Mouse (Mus musculus): ENCODE data around the gene Fbxl18. TPM values are rescaled to one million over a fixed set of nuclear protein-coding genes. Genes with fewer than 3 reads are reported as not detected.
"Not testable (repeated sequence)": the region's sequence is repeated elsewhere in the genome, so short reads cannot be mapped to it uniquely, and the experiment has no call there.

Gene Fbxl18
- total and polyA plus RNA-seq, 3 experiments = 4.6 to 7.4 TPM; not detected in 1

GRCm38 (mm10) chr5:142896192-142896591 lies 971 bp upstream of the Fbxl18 start (continued):
- TF ChIP-seq NELFE (IDR thresholded peaks at IDR 0.05; ENCODE audit: low read depth, low read length) = peak; percentile 29; the same call in 1 of the 2 replicates
- TF ChIP-seq SIN3A (IDR thresholded peaks at IDR 0.05; ENCODE audit: low read length) = peak; percentile 67
- TF ChIP-seq ZNF384 (IDR thresholded peaks at IDR 0.05; ENCODE audit: low read depth, low read length) = no peak
- TF ChIP-seq RCOR1 (IDR thresholded peaks at IDR 0.05; ENCODE audit: low read depth, low read length) = no peak
- no peak for TF ChIP-seq RAD21 (IDR thresholded peaks at IDR 0.05; ENCODE audit: low read depth, low read length)
- TF ChIP-seq CHD1 (IDR thresholded peaks at IDR 0.05; ENCODE audit: low read depth, low read length) = no peak; the same call in 1 of the 2 replicates
- no peak for TF ChIP-seq ZMIZ1 (IDR thresholded peaks at IDR 0.05; ENCODE audit: low read depth, low read length)
- no peak for TF ChIP-seq ZC3H11A (IDR thresholded peaks at IDR 0.05; ENCODE audit: low read depth, low read length)
- TF ChIP-seq POLR2AphosphoS5 (IDR thresholded peaks at IDR 0.05; ENCODE audit: borderline replicate concordance, low read depth, low read length) = no peak
- no peak for TF ChIP-seq GABPA (IDR thresholded peaks at IDR 0.05; ENCODE audit: low read depth, low read length)
- TF ChIP-seq USF2 (IDR thresholded peaks at IDR 0.05; ENCODE audit: borderline replicate concordance in 1 of 2, insufficient read depth in 1 of 2, low read depth in 1 of 2, low read length in 2 of 2) = no peak
- no peak for TF ChIP-seq ELF1 (IDR thresholded peaks at IDR 0.05; ENCODE audit: low read depth, low read length)

GRCm38 (mm10) chr5:142891396-142891795 lies 3.8 kb downstream of the Fbxl18 start:
- H3K36me3 ChIP-seq (ENCODE audit: control insufficient read depth in 1 of 2, insufficient read depth in 2 of 2, low read length in 2 of 2) = peaks cover 0 to 6% of the 10 kb centered on the region in 2 experiments; a peak in 2 of 4 replicates
- peaks cover 1 to 5% of the 10 kb centered on the region in 2 experiments; a peak in 2 of 4 replicates for H3K4me1 ChIP-seq (ENCODE audit: control insufficient read depth in 1 of 2, insufficient read depth in 2 of 2, low read length in 2 of 2)
- no peak for DNase-seq (ENCODE audit: low read depth, low spot score)

GRCm38 (mm10) chr5:142887533-142887932 lies 7.7 kb downstream of the Fbxl18 start:
- not testable (repeated sequence) for H3K4me1 ChIP-seq (ENCODE audit: control insufficient read depth in 1 of 2, insufficient read depth in 2 of 2, low read length in 2 of 2); H3K9ac ChIP-seq (ENCODE audit: control insufficient read depth, low read depth, low read length, poor library complexity, severe bottlenecking); H3K36me3 ChIP-seq (ENCODE audit: control insufficient read depth in 1 of 2, insufficient read depth in 2 of 2, low read length in 2 of 2); H3K79me2 ChIP-seq (ENCODE audit: control insufficient read depth, insufficient read depth, low read length, poor library complexity); DNase-seq (ENCODE audit: low read depth, low spot score); H3K4me3 ChIP-seq (ENCODE audit: control insufficient read depth in 1 of 2, insufficient read depth in 1 of 2, low read depth in 2 of 2, low read length in 2 of 2); H3K9me3 ChIP-seq (replicated peaks; ENCODE audit: insufficient read depth, low read length); H3K27me3 ChIP-seq (ENCODE audit: control insufficient read depth in 1 of 2, insufficient read depth in 2 of 2, low read length in 2 of 2); H3K27ac ChIP-seq (ENCODE audit: control insufficient read depth, low read depth, low read length)
- TF ChIP-seq ZNF384 (IDR thresholded peaks at IDR 0.05; ENCODE audit: low read depth, low read length) (peak; percentile 67; the same call in 1 of the 2 replicates), ZC3H11A (IDR thresholded peaks at IDR 0.05; ENCODE audit: low read depth, low read length) (0 out of 2 replicates have a peak, but pooled peaks have one; percentile 19), CTCF (IDR thresholded peaks at IDR 0.05 in 2 of 3, conservative IDR thresholded peaks at IDR 0.05 in 1 of 3; ENCODE audit: control insufficient read depth in 1 of 3, insufficient read depth in 1 of 3, low read depth in 2 of 3, low read length in 3 of 3, poor library complexity in 1 of 3, severe bottlenecking in 1 of 3) (peak in 1 of 3 experiments; percentile 23; a peak in 2 of 6 replicates), RAD21 (IDR thresholded peaks at IDR 0.05; ENCODE audit: low read depth, low read length) (peak; percentile 12), SMC3 (IDR thresholded peaks at IDR 0.05; ENCODE audit: low read depth, low read length) (peak; percentile 32; the same call in 1 of the 2 replicates)

More at GRCm38 (mm10) chr5:142891396-142891795, 3.8 kb downstream of the Fbxl18 start:
- no peaks in the 10 kb centered on the region for H3K9me3 ChIP-seq (replicated peaks; ENCODE audit: insufficient read depth, low read length)
- no peak overlapping the region for H3K27ac ChIP-seq (ENCODE audit: control insufficient read depth, low read depth, low read length)
- TF ChIP-seq MXI1 (IDR thresholded peaks at IDR 0.05; ENCODE audit: low read depth, low read length) (no peak), HCFC1 (IDR thresholded peaks at IDR 0.05; ENCODE audit: low read depth, low read length) (no peak), EP300 (IDR thresholded peaks at IDR 0.05; ENCODE audit: low read depth in 1 of 2, low read length in 2 of 2) (no peak), SMC3 (IDR thresholded peaks at IDR 0.05; ENCODE audit: low read depth, low read length) (no peak), NELFE (IDR thresholded peaks at IDR 0.05; ENCODE audit: low read depth, low read length) (no peak), ZNF384 (IDR thresholded peaks at IDR 0.05; ENCODE audit: low read depth, low read length) (no peak), MAZ (IDR thresholded peaks at IDR 0.05; ENCODE audit: low read depth, low read length) (no peak), TBP (IDR thresholded peaks at IDR 0.05; ENCODE audit: low read depth, low read length) (no peak), CHD2 (IDR thresholded peaks at IDR 0.05; ENCODE audit: low read length) (no peak), UBTF (IDR thresholded peaks at IDR 0.05; ENCODE audit: borderline replicate concordance, insufficient read depth, low read depth, low read length) (no peak), JUND (IDR thresholded peaks at IDR 0.05; ENCODE audit: low read depth, low read length) (no peak), ZKSCAN1 (IDR thresholded peaks at IDR 0.05; ENCODE audit: low read depth, low read length) (no peak), GATA1 (IDR thresholded peaks at IDR 0.05; ENCODE audit: low read depth, low read length) (no peak), ZC3H11A (IDR thresholded peaks at IDR 0.05; ENCODE audit: low read depth, low read length) (no peak), MEF2A (IDR thresholded peaks at IDR 0.05; ENCODE audit: extremely low read depth, insufficient replicate concordance, low read depth, low read length, poor library complexity, severe bottlenecking) (no peak)
- H3K27me3 ChIP-seq (ENCODE audit: control insufficient read depth in 1 of 2, insufficient read depth in 2 of 2, low read length in 2 of 2) = no peaks in the 10 kb centered on the region
- H3K79me2 ChIP-seq (ENCODE audit: control insufficient read depth, insufficient read depth, low read length, poor library complexity) = peaks cover 13% of the 10 kb centered on the region
- no peak overlapping the region for H3K4me3 ChIP-seq (ENCODE audit: control insufficient read depth in 1 of 2, insufficient read depth in 1 of 2, low read depth in 2 of 2, low read length in 2 of 2)
- no peak overlapping the region for H3K9ac ChIP-seq (ENCODE audit: control insufficient read depth, low read depth, low read length, poor library complexity, severe bottlenecking)
